Mouse (Mus musculus) central nervous system, embryonic 14 days (tissue): ENCODE data around the gene Nat14. TPM values are rescaled to one million over a fixed set of nuclear protein-coding genes. Genes with fewer than 3 reads are reported as not detected.

Experiments
- polyA plus RNA-seq: library from polyadenylated mRNA; depleted of rRNA; stranded (reverse); fragments of >200 nt; gene quantifications from 2 replicates; pipeline ENCODE4 v1.2.3, GENCODE M21; 2012; rRNA removed

Gene Nat14
- polyA plus RNA-seq, result 21.3 and 21.4 TPM in 2 replicates

DNA sequence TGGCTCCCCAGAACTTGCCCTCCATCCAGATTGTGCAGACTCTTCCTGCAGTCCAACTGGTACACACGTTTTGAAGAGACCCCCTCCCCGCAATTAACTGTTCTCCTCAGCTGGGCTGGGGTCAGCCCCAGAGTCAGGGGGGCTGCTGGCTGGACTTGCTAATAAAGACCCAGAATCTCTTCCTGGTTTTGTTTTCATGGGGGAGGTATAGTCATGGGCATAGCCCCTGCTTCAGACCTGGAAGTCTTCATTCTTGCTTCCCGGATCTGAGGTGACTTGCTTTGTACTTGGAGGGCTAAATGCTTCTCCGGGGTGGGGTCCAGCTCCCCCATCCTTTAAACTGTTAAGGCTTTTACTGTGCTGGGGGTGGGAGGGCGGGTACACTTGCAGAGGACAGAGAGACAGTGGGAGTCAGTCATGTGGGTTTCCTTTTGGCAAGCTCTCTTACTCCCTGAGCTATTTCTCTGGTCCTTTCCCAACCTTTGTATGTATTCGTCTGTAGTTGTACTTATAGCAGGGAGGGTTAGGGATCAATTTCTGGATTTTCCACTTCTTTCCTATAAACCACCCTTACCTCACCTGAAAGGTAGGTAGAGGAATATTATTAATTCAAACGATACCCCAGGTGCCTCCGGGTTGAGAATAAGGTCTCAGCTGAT lies at the start of gene Nat14:
Nat14 (plus strand) TSS at position 205 of the 659 bp plus-strand sequence.

DNA sequence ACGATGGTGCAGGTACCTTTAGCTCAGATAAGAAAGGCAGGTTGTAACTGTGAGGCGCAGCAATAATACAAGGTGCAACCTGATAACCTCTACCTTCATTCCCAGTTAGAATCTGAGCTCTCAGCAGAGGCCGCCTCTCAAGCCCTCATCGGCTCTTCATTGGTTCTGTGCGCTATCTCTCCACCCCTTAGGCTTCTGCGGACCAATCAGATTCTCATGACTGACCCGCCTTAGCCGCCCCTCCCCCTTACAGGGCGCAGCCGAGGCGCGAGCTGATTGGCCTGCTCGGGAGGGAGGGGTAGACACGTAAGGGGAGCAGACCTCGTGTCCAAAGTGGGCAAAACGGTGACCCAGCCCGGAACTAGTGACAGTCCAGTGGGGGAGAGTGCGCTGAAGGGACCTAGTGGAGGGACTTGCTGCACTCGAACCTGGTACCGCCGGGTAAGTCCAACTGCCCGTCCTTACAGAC lies 45.0 kb upstream of the Nat14 start, which contains the start of gene Isoc2a:
Isoc2a (plus strand) TSS at position 401 of the 469 bp plus-strand sequence.

DNA sequence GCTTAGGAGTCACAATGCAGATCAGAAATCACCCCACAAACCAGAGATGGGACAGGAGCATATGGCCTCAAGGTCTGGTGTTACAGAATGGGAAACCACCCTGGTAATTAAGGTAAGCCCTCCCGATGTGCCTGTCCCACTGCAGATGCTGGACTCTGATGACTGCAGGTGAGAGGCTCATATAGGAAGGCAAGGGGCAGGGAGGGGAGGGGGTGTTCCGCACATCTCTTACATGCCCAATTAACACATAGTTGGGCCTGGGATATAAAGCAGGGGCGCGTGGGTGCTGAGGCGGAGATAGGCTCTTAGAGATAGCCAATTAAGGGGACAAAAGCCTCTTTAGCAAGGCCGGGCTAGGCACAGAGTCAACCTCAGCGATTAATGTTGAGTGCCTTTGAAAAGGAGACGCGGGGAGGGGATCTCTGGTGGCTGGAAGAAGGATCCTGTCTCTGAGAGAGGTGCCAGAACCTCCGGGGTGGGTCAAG lies 15.3 kb upstream of the Nat14 start, which contains the start of gene Gm36210:
Gm36210 (minus strand) TSS at position 51 of the 485 bp plus-strand sequence.

DNA sequence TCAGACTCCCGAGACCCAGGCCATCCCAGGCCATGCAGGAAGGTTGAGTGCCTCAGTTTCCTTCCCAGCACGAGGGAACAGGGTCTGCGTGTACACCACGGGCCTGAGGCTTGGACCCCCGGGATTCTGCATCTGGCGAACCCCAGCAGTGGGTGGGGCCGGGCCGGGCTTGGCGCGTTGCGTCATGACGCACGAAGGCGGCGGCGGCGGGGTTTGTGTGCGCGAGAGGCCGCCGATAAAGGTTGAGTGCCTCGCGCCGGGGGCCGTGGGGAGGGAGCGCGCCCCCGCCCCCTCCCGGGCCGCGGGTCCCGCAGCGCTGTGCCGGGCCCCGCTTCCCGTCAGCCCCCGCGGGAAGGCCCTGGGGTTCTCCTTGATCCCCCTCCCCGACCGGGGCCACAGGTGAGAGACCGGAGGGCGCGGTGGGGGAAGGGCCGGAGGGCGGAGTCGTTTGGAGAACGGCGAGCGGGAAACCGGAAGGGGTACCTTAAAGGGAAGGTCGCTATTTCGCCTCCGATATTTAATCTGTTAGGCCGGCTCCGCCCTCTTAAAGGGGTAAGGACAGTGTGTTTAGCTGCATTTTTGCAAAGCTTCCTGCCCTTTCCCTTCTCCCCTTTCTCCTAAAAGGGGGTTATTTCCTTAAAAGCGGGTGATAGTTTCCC lies 6.7 kb upstream of the Nat14 start, which contains the start of gene Zfp628:
Zfp628 (plus strand) TSS at position 211 of the 659 bp plus-strand sequence.

DNA sequence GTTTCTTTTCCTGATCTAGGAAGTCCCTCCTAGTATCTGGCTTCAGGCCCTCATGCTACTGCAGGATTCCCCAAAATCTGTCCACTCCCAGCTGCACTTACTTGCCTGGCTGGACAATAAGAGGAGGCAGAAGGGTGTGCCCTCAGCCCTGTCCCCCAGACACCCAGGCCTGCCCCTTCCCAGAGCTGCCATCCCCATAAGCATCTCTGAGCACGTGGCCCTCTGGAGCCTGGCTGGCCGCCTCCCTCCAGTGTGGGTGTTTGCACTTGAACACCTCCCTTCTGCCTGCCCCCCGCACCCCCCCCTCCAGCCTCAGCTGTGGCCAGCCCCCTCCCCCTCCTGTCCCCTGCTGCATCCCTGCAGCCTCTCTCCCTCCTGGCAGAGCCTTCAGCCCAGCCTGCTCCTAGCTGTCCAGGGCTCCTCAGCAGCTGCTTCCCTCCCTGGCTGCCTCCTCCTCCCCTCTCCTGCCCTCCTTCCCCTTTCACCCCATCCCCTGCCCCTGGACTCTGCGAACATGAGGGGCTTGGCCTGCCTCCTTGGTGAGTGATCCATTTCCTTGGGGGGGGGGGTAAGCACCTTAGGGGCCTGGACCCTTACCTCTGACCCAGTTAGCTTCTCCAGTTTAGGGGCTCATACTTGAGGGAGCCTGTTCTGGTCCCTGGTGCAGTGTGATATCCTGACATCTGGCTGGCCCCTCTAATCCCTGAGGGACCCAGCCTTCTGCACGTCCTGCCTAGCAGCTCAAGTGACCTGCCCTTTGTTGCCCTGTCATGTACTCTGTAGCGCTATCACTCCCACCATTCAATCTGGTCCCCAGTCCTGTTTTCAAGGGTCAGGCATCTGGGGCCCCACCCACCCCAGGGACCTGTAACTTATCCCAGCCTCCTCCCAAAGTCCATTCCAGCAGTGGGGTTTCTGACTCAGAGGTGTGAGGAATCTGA lies 3.9 kb downstream of the Nat14 start, which contains the start of gene Ssc5d:
Ssc5d (plus strand) TSS at position 345 of the 941 bp plus-strand sequence.

DNA sequence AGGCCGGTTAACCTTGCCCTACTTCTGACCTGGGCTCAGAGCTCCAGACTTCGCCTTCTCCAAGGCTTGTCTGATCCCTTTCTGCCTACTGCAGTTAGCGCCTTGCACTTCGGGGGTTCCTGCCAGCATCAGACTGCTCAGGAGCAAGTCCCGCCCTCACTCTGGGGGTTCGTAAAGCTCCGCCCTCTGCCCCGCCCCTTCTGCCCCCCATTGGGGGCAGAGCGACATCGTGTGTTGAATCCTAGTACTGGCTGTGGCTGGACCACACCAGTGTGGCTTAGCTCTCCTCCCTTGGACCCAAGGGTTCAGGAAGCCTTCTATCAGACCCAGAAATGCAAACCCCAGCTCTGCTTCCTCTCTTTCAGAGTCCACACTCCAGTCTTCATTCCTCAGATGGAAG lies 42.4 kb downstream of the Nat14 start, which contains the start of gene Sbk2:
Sbk2 (minus strand) TSS at position 135 of the 400 bp plus-strand sequence.

DNA sequence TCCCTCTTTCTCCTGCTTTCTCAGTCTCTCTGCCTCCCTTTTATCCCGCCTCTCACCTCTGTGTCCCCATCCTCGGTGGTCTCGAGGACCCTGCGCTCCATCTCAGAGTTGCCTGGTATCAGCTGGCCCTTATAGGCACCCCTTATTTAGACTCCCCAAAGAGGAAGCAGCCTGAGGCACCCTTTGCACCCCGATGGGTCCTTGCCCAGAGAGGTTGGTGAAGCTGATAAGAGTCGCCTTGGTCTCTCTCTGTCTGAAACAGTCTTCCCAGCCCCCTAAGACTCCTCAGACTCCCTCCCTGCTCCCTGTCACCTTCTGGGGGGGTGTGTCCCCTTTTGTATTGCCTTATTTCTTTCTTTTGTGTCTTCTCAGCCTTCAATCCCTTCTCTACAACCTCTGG lies 49.2 kb downstream of the Nat14 start, which contains the start of gene Sbk3:
Sbk3 (minus strand) TSS at position 101 of the 400 bp plus-strand sequence.

Other genes with a start within 250 kb of the Nat14 start
- 75.4 and 76.6 TPM in 2 replicates for gene Hspbp1, start 237.0 kb upstream of the Nat14 start, polyA plus RNA-seq
- gene Brsk1, start 231.4 kb upstream of the Nat14 start, polyA plus RNA-seq, result 107 and 116 TPM in 2 replicates
- 0.05 and 0.06 TPM in 2 replicates for gene Tmem150b, start 196.8 kb upstream of the Nat14 start, polyA plus RNA-seq
- 175 and 185 TPM in 2 replicates for gene Kmt5c, start 181.9 kb upstream of the Nat14 start, polyA plus RNA-seq
- 37.5 and 49.7 TPM in 2 replicates for gene Cox6b2, start 168.9 kb upstream of the Nat14 start, polyA plus RNA-seq
- gene Fam71e2, start 150.7 kb upstream of the Nat14 start, polyA plus RNA-seq, result not detected in 2 replicates
- gene Il11, start 139.2 kb upstream of the Nat14 start, polyA plus RNA-seq, result 0.34 and 0.39 TPM in 2 replicates
- not detected in 2 replicates for gene Tmem190, start 139.1 kb upstream of the Nat14 start, polyA plus RNA-seq
- gene Tmem238, start 132.4 kb upstream of the Nat14 start, polyA plus RNA-seq, result 3.9 and 5.6 TPM in 2 replicates
- gene Rpl28, start 129.2 kb upstream of the Nat14 start, polyA plus RNA-seq, result 362 and 481 TPM in 2 replicates
- 465 and 518 TPM in 2 replicates for gene Ube2s, start 109.4 kb upstream of the Nat14 start, polyA plus RNA-seq
- 106 and 108 TPM in 2 replicates for gene Shisa7, start 77.3 kb upstream of the Nat14 start, polyA plus RNA-seq
- 2.7 and 3.3 TPM in 2 replicates for gene Isoc2b, start 51.8 kb upstream of the Nat14 start, polyA plus RNA-seq
- 8.8 and 9.2 TPM in 2 replicates for gene Isoc2a, start 44.9 kb upstream of the Nat14 start, polyA plus RNA-seq
- gene Gm36210, start 15.5 kb upstream of the Nat14 start, polyA plus RNA-seq, result 0.53 and 0.79 TPM in 2 replicates
- 13.4 and 14.8 TPM in 2 replicates for gene Zfp628, start 6.8 kb upstream of the Nat14 start, polyA plus RNA-seq
- gene Ssc5d, start 3.8 kb downstream of the Nat14 start, polyA plus RNA-seq, result 2.8 and 6.2 TPM in 2 replicates
- 0.07 and 0.23 TPM in 2 replicates for gene Sbk2, start 42.4 kb downstream of the Nat14 start, polyA plus RNA-seq
- gene Sbk3, start 49.1 kb downstream of the Nat14 start, polyA plus RNA-seq, result 0.95 and 1.2 TPM in 2 replicates
- gene Zfp579, start 74.1 kb downstream of the Nat14 start, polyA plus RNA-seq, result 142 and 145 TPM in 2 replicates
- gene Zfp524, start 92.4 kb downstream of the Nat14 start, polyA plus RNA-seq, result 9.8 and 12.6 TPM in 2 replicates
- gene Fiz1, start 92.7 kb downstream of the Nat14 start, polyA plus RNA-seq, result 47.0 and 53.2 TPM in 2 replicates
- gene Gm44973, start 93.5 kb downstream of the Nat14 start, polyA plus RNA-seq, result 0.09 TPM in 1 of 2 replicates, not detected in the other
- gene Zfp865, start 98.3 kb downstream of the Nat14 start, polyA plus RNA-seq, result 41.1 and 43.7 TPM in 2 replicates
- gene Ccdc106, start 98.5 kb downstream of the Nat14 start, polyA plus RNA-seq, result 38.6 and 43.6 TPM in 2 replicates
- gene 4632433K11Rik, start 112.1 kb downstream of the Nat14 start, polyA plus RNA-seq, result not detected in 2 replicates
- 7.1 and 7.4 TPM in 2 replicates for gene Zfp784, start 116.4 kb downstream of the Nat14 start, polyA plus RNA-seq
- 53.1 and 65.2 TPM in 2 replicates for gene Zfp580, start 129.5 kb downstream of the Nat14 start, polyA plus RNA-seq
- gene U2af2, start 140.1 kb downstream of the Nat14 start, polyA plus RNA-seq, result 446 and 475 TPM in 2 replicates
- gene Epn1, start 158.2 kb downstream of the Nat14 start, polyA plus RNA-seq, result 147 and 151 TPM in 2 replicates
- not detected in 2 replicates for gene Rfpl4, start 194.9 kb downstream of the Nat14 start, polyA plus RNA-seq
- gene Rasl2-9, start 203.9 kb downstream of the Nat14 start, polyA plus RNA-seq, result 0.28 and 0.36 TPM in 2 replicates
- gene Vmn1r55, start 227.6 kb downstream of the Nat14 start, polyA plus RNA-seq, result not detected in 2 replicates